Mouse (Mus musculus) adipocyte (in vitro differentiated cells): ENCODE results near the gene Gabrp.

Source experiments
- DNase-seq: peaks from one replicate; pipeline ENCODE4 v3.0.0-alpha.2; 2016; ENCODE audit warnings: low spot score

The Gabrp gene

GRCm38 (mm10) chr11:33529576-33529975, 49.2 kb downstream of the Gabrp start:
- DNase-seq, result no peak

- DNase-seq, result no peak
Measured at GRCm38 (mm10) chr11:33513376-33513991, 65.3 kb downstream of the Gabrp start, which contains the start of gene Ranbp17. Gene Ranbp17, minus strand, starts transcription at chr11:33513746.

- DNase-seq, result no peak
Measured at GRCm38 (mm10) chr11:33512854-33513375, 65.8 kb downstream of the Gabrp start.

- DNase-seq, result no peak
Measured at GRCm38 (mm10) chr11:33509401-33509800, 69.4 kb downstream of the Gabrp start.
